Mouse (Mus musculus): ENCODE results near the gene Tas2r109. TPM values are rescaled to one million over a fixed set of nuclear protein-coding genes. Genes with fewer than 3 reads are reported as not detected.
"Not testable (repeated sequence)": the region's sequence is repeated elsewhere in the genome, so short reads cannot be mapped to it uniquely, and the experiment has no call there.

Tas2r109 gene
- polyA plus RNA-seq (2016; fragmentation: Nextera tagmentation; extraction: Ambion mirVana), result not detected in 2 replicates

GRCm38 (mm10) chr6:132980865-132981264 is at the start of gene Tas2r109:
Tas2r109 (minus strand) TSS chr6:132980965.
- Histone ChIP-seq H3K4me1 (no peaks in the 10 kb centered on the region), H3K27ac (replicated peaks) (no peak within 1 kb of the TSS), H3K9me3 (no peaks in the 10 kb centered on the region), H3K27me3 (replicated peaks; ENCODE audit: low read depth, poor library complexity, severe bottlenecking) (no peaks in the 10 kb centered on the region), H3K36me3 (replicated peaks) (no peaks in the 10 kb centered on the region), H3K4me3 (no peak within 1 kb of the TSS)
- 87% methylated on average over 2 of the region's 2 CpGs for WGBS
- DNase-seq (ENCODE audit: low spot score), result no peak

DNA sequence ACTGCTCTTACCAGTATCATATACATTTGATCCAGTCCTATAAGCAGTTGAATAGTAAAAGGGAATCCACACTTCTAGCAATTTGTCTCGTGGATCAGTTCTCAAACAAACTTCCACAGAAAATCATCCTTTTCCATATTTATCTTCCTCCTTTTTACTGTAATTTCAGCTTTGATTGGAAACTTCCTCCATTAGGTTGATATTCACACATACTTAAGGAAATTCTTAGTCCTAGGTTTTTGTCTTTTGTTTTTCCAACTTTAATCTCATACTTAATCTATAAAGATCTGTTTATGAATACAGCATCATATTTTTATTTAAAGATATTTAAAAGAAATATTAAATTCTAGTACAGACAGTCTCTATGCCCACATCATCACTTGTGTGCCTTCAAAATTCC is 22.9 kb downstream of the Tas2r109 start, which contains the start of gene Tas2r131:
TSS of gene Tas2r131 (minus strand) at position 101 of the 400 bp plus-strand sequence.
- Histone ChIP-seq H3K4me3 (no peak within 1 kb of the TSS), H3K9me3 (no peaks in the 10 kb centered on the region), H3K27ac (replicated peaks) (no peak within 1 kb of the TSS), H3K27me3 (replicated peaks; ENCODE audit: low read depth, poor library complexity, severe bottlenecking) (no peaks in the 10 kb centered on the region), H3K36me3 (replicated peaks) (no peaks in the 10 kb centered on the region), H3K4me1 (no peaks in the 10 kb centered on the region)
- DNase-seq (ENCODE audit: low spot score), result no peak
- WGBS, result 77% methylated on average over 1 of the region's 1 CpGs

GRCm38 (mm10) chr6:132950802-132951201 is 30.0 kb downstream of the Tas2r109 start, which contains the start of gene Tas2r129:
Tas2r129 (plus strand) TSS chr6:132951102.
- Histone ChIP-seq H3K9me3 (no peaks in the 10 kb centered on the region), H3K4me3 (no peak within 1 kb of the TSS), H3K27me3 (replicated peaks; ENCODE audit: low read depth, poor library complexity, severe bottlenecking) (no peaks in the 10 kb centered on the region), H3K4me1 (no peaks in the 10 kb centered on the region), H3K27ac (replicated peaks) (no peak within 1 kb of the TSS), H3K36me3 (replicated peaks) (no peaks in the 10 kb centered on the region)
- WGBS, result 88% methylated on average over 2 of the region's 2 CpGs
- DNase-seq (ENCODE audit: low spot score), result no peak

DNA sequence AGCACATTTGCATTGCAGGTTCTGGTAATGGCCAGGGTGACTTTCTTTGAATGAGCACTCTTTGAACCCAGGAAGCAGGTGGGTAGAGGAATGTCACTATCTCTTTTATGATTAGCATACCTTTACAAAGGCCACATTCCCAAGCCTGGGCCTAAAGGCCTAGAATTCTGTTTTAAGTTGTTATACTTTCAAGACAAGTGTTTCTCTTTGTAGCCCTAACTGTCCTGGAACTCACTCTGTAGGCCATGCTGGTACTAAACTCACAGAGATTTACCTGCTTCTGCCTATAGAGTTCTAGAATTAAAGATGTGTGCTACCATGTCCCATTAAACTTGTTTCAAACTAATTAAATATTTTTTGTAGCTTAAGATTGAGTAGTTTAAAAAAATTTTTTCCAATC is 39.4 kb downstream of the Tas2r109 start:
- not testable (repeated sequence) for H3K4me3 ChIP-seq; H3K9me3 ChIP-seq; H3K27me3 ChIP-seq (replicated peaks; ENCODE audit: low read depth, poor library complexity, severe bottlenecking); H3K36me3 ChIP-seq (replicated peaks); DNase-seq (ENCODE audit: low spot score); H3K27ac ChIP-seq (replicated peaks); H3K4me1 ChIP-seq

Other genes with a start within 250 kb of the Tas2r109 start
- gene Tas2r115, start 242.9 kb downstream of the Tas2r109 start, polyA plus RNA-seq (2016; fragmentation: Nextera tagmentation; extraction: Ambion mirVana), result not detected in 2 replicates
- gene Tas2r124, start 226.2 kb downstream of the Tas2r109 start, polyA plus RNA-seq (2016; fragmentation: Nextera tagmentation; extraction: Ambion mirVana), result not detected in 2 replicates
- not detected in 2 replicates for gene Tas2r102, start 218.8 kb downstream of the Tas2r109 start, polyA plus RNA-seq (2016; fragmentation: Nextera tagmentation; extraction: Ambion mirVana)
- not detected in 2 replicates for gene Tas2r136, start 202.8 kb downstream of the Tas2r109 start, polyA plus RNA-seq (2016; fragmentation: Nextera tagmentation; extraction: Ambion mirVana)
- not detected in 2 replicates for gene Tas2r117, start 178.1 kb downstream of the Tas2r109 start, polyA plus RNA-seq (2016; fragmentation: Nextera tagmentation; extraction: Ambion mirVana)
- not detected in 2 replicates for gene Tas2r123, start 133.8 kb downstream of the Tas2r109 start, polyA plus RNA-seq (2016; fragmentation: Nextera tagmentation; extraction: Ambion mirVana)
- gene Tas2r116, start 125.5 kb downstream of the Tas2r109 start, polyA plus RNA-seq (2016; fragmentation: Nextera tagmentation; extraction: Ambion mirVana), result not detected in 2 replicates
- not detected in 2 replicates for gene Tas2r110, start 113.0 kb downstream of the Tas2r109 start, polyA plus RNA-seq (2016; fragmentation: Nextera tagmentation; extraction: Ambion mirVana)
- gene Tas2r113, start 88.0 kb downstream of the Tas2r109 start, polyA plus RNA-seq (2016; fragmentation: Nextera tagmentation; extraction: Ambion mirVana), result not detected in 2 replicates
- gene Tas2r125, start 71.3 kb downstream of the Tas2r109 start, polyA plus RNA-seq (2016; fragmentation: Nextera tagmentation; extraction: Ambion mirVana), result not detected in 2 replicates
- gene Tas2r129, start 29.9 kb downstream of the Tas2r109 start, polyA plus RNA-seq (2016; fragmentation: Nextera tagmentation; extraction: Ambion mirVana), result not detected in 2 replicates
- not detected in 2 replicates for gene Tas2r131, start 23.0 kb downstream of the Tas2r109 start, polyA plus RNA-seq (2016; fragmentation: Nextera tagmentation; extraction: Ambion mirVana)
- gene Tas2r103, start 56.1 kb upstream of the Tas2r109 start, polyA plus RNA-seq (2016; fragmentation: Nextera tagmentation; extraction: Ambion mirVana), result not detected in 2 replicates
- gene Tas2r140, start 74.9 kb upstream of the Tas2r109 start, polyA plus RNA-seq (2016; fragmentation: Nextera tagmentation; extraction: Ambion mirVana), result not detected in 2 replicates
- 74.3 and 85.9 TPM in 2 replicates for gene Smim10l1, start 123.9 kb upstream of the Tas2r109 start, polyA plus RNA-seq (2016; fragmentation: Nextera tagmentation; extraction: Ambion mirVana)